Mouse (Mus musculus) megakaryocyte progenitor cell, adult 5-6 weeks (primary cell): Measurements from ENCODE around the gene Mei1. TPM values are rescaled to one million over a fixed set of nuclear protein-coding genes. Genes with fewer than 3 reads are reported as not detected.
"Not testable (repeated sequence)": the region's sequence is repeated elsewhere in the genome, so short reads cannot be mapped to it uniquely, and the experiment has no call there.

Experiments used
- ATAC-seq: replicated peaks from 2 replicates; pipeline ENCODE4 v1.8.0; 2016; ENCODE audit warnings: mild to moderate bottlenecking, moderate TSS enrichment, inconsistent platforms; ENCODE audit not compliant: poor library complexity
- total RNA-seq, 2 experiments: library from RNA; stranded (forward) in 1 of 2; stranded (reverse) in 1 of 2; fragments of 157-497, 149-512 nt in 1 of 2; fragments of 200-1000 nt in 1 of 2; gene quantifications; 2 replicates each; pipeline versions ENCODE4 v1.2.3 to v1.2.4; 2015 to 2017

The Mei1 gene
- total RNA-seq, 2 experiments from 2014 or later, result not detected

DNA sequence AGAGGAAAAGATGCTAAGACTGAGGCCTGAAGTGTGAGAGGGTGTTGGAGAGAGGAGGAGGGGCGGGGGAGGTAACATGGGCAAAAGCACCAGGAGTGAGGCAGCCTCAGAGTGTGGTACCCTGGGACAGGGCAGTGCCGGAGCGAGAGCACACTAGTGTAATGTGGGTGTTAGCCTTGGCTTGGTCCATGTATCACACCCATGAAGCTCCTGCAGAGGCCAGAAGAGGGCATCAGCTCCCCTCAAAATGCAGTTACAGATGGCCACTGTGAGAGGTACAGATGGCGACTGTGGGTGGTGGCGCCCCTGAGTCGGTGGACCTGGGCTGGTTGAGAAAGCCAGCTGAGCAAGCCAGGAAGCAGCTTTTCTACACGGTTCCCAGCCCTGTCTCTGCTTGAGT lies 11.4 kb downstream of the Mei1 start:
- ATAC-seq, result peak; percentile 90

DNA sequence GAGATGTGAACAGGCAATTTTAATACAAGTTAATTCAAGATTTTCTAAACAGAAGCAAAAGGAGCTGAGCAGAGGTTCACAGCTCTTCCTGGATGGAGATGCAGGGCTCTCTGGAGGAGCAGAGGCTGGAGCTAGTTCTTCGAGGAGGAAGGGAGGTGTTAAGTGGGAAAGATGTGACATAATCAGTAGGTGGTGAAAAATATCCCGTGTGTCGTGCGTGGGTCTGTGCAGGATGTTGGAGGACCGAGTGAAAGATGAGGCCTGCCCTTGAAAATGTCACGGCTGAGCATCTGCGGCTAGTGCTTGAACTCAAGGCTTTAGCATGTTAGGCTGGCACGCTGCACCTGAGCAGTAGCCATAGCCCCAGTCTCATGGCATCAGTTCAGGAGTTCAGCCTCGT lies 15.8 kb downstream of the Mei1 start:
- ATAC-seq, result no peak

DNA sequence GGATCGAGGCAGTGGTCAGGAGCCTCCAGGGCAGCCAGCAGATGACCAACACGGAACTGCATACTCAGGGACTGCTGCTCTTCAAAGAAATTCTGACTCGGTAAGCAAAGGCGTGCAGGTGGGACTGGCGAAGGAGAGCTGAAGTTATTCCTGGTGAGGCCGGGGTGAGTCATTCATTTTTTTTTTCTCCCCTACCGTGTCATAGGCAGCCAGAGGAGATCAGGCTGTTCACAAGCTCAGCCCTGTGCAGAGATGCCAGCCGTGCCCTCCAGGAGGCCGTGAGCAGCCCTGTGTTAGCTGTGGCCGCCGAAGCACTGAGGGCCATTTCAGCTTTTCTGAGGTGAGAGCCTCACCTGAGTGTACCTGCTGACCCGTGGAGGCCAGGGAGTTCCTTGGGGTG lies 16.3 kb downstream of the Mei1 start:
- no peak for ATAC-seq

DNA sequence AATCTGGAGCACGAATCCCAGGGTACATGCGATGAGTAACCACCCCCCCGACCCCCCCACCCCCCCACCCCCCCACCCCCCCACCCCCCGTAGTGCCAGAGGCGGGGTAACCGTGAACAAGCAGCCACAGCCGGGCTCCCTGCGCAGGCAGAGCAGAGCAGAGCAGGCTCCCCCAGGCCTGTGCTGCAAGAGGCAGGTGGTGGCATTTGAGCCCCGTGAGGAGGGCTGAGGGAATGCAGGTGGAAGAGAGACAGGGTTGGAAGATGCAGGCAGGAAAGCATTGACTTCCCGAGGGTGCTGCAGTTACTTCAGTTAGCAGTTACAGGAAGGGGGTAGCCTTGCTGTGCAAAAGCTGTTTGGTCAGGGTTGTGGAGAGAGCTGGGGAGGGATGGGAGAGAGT lies 17.5 kb downstream of the Mei1 start:
- ATAC-seq, result peak; percentile 50; the same call in 1 of the 2 replicates

DNA sequence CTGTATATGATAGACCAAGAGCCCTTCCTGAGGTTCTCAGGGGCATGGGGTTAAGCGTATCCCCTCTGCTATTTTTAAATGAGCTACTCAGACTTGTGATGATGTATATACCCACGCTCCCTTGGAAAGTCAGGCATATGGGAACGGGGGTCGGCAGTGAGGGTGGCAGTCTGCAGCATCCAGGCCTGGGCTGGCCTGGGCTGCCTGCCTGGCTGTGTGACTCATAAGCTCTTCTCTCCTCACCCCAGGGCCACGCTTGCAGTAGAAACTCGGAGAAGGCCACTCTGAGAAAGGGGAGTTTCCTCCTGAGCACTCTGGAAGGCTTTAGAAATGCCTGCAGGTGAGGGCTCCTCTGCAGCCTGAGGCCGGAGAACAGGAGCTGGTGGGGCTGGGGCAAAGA lies 21.3 kb downstream of the Mei1 start:
- no peak for ATAC-seq

DNA sequence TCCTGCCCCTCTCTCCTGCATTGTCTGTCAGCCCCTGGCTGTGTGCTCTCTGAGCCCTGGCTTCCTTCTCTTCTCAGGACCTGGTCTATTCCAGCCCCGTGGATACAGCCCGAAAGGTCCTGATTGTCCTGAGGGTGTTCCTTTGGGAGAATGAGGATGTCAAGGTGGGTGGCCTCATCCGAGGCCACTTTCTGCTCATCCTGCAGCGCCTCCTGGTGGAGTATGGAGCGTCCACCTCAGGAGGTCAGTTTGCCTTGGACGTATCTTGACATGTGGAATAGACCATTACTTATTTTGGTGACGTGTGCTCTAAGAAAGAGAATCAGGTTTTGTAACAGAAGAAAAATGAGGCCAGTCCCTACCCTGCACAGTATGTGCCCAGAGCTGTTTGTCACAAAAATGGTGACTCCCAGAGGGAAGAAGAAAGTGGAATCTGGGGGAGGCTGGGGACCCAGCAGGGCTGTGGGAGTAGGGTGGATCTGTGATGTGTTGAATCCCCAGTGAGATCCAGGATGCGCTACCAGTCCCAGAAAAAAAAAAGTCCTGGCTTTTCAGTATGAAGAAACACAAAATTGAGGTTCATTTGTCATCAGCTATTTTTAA lies 37.3 kb downstream of the Mei1 start:
- peak; percentile 52; the same call in 1 of the 2 replicates for ATAC-seq

DNA sequence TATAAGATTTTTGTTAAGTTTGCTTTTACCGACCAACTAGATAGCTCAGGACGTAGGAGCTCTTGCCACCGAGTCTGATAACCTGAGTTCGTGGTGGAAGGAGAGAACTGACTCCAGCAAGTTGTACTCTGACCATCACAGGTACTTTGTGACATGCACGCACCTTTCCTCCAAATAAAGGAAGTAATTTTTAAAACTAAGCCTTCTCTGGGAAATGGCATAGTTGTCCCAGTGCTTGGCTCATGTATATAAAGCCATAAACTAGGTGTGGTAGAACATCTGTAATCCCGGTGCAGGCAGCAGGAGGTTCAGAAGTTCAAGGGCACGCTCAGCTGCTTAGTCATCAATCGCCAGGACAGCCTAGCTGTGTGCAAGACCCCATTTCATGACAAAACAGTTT lies 50.7 kb downstream of the Mei1 start:
- no peak for ATAC-seq

DNA sequence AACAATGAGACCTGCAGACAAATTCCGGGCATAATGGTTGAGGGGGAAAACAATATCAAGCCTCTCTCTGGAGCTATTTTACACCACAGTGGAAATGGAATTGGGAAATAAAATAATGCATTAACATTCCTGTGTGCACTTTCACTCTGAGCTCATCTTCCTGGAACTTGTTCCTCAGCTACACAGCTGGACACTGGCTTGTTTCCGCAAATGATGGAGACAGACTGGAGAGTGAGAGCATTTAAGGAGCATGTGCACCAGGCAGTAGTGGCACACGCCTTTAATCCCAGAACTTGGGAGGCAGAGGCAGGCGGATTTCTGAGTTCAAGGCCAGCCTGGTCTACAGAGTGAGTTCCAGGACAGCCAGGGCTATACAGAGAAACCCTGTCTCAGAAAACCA lies 56.9 kb downstream of the Mei1 start:
- ATAC-seq, result not testable (repeated sequence)

DNA sequence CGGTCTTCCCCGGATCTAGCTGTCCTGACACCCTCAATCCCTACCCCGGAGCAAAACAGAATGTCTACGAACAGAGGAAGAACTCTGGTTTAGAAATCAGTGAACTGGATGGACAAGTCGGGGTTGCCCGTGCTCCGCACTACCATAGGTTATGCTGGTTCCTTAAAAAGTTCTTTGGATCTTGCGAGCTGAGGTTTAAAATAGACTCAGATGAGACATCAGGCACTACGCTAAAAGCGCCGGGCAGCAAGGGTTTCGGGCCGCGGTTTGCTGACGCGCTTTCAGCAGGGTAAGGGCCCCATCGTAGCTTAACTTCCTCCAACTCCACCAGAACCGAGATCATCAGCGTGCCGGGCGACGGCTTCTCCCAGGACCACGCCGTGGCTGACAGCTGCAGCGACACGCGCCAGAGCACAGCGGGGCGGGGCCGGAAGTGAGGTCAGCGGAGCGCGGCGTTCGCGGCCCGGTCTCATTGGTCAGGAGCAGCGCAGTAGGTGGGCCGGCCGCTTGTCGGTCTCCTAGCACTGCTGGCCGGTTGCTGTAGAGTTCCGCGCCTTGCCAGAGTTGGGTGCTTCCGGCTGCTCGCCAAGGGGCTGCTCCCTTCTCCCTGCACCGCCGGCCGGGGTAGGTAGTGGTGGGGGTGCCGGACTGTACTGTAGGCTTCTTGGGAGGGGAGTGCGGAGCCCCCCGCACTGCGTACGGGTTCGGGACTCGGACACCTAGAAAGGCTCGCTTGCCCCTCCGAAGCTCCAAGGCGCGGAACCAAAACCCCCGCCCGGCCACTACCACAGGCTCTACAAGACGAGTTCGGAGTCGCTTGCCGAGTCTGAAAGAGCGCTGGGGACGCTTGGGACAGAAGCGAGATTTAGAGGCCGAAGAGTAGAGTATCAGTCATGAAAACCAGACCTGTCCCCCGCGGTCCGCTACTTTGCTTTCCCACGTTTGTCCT lies 57.9 kb downstream of the Mei1 start, which contains the start of gene Ccdc134:
Gene Ccdc134 (plus strand): TSS at position 497 of the 949 bp plus-strand sequence.
- peak; percentile 98 for ATAC-seq

DNA sequence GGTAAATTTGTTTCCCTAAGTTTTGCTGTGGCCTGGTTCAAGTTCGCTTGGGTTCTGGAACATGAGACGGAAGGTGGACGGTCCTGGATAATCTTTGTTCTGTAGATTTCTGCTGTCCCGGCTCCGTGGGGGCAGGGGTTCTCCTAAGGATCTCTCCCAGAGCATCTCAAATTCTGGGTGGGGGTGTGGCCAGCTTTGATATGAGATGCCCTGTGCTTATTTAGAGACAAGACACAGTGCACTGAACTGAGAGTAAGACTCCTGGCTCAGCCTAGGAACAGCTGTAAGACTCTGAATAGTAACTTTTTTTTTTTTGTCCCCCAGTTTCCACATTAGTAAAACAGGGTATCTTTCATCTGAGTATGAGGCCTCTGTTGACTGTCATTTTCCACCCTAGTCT lies 58.6 kb downstream of the Mei1 start:
- ATAC-seq, result no peak

DNA sequence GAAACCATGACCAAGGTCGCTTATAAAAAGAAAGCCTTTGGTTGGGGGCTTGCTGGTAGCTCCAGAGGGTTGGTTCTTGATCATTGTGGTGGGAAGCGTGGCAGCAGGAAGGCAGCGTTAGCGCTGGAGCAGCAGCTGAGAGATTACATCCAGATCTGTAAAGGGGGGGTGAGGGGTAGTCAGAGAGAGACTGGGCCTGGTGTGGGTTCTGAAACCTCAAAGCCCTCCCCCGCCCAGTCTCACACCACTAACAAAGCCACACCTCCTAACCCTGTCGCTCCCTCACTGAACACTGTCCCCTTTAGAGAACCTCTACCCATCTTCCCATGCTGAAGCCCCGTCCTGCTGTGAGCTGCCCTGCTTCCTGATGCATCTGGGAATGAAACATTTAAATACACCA lies 60.8 kb downstream of the Mei1 start:
- peak; percentile 22 for ATAC-seq

DNA sequence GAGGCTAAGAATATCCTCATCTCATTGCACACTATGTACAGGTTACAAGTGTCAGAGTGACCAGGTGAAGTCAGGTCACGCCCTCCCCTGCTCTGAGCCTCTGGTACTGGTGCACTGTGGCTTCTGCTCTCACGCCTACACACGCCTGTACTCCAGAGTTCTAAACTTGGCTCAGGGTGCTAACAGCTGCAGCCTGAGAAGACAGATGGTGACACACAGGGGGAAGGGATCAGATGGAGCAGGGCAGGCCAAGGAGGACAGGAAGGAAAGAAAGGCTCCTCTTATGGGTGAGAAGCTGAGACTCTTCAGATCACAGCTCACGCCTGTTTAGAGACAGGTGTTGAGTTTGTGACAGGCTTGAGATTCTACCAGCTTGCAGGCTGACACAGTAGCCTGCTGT lies 65.6 kb downstream of the Mei1 start:
- ATAC-seq, result no peak

DNA sequence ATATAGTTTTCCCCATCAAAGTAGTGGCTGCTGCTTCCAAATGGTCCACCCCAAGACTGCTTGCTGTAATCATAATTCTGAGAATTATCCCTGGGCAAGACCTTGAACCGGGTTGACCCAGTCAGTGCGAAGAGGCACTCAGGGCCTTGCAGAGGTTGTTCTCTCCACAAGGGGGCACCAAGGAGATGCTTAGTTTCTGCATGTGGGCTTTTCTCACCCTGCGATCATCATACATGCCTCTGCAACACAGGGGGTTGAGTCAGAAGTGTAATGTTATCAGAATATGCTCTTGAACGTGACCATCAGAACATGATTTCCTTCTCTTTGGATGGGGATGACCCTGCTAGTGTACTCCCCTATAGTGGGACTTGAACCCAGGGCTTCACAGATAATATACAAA lies 68.8 kb downstream of the Mei1 start:
- ATAC-seq, result peak; percentile 96

DNA sequence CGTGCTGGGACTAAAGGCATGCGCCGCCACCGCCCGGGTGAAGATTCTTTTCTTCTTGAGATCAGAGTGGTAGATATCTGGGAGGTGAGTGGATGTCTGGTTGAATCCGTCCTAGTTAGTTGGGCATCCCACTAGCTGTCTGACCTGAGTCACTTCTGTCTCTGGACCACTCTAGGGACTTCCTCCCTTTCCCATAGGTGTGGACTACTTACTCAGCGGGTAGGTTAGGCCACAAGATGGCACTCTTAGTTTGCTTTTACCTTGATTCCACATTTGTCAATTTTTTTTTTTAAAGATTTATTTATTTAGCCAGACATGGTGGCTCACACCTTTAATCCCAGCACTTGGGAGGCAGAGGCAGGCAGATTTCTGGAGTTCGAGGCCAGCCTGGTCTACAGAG lies 69.4 kb downstream of the Mei1 start:
- ATAC-seq, result peak; percentile 53; the same call in 1 of the 2 replicates

DNA sequence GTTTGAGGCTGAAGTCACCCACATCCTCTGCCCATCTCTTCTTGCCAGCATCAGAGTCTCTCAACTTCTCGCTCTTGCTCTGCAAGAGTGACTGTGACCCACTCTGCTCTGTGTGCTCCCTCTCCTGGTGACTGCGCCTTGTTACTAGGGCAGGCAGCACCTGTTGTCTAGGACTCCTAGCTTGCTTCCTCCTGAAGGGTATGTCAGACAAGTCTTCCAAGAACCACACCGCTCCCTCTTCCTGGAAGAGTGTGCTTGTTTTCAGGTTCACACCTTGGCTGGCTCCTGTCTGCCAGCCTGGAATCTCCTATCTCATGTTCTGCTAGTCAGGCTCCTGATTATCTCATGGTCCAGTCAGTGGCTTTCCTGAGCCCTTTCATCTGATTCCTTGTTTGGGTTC lies 70.6 kb downstream of the Mei1 start:
- ATAC-seq, result no peak

DNA sequence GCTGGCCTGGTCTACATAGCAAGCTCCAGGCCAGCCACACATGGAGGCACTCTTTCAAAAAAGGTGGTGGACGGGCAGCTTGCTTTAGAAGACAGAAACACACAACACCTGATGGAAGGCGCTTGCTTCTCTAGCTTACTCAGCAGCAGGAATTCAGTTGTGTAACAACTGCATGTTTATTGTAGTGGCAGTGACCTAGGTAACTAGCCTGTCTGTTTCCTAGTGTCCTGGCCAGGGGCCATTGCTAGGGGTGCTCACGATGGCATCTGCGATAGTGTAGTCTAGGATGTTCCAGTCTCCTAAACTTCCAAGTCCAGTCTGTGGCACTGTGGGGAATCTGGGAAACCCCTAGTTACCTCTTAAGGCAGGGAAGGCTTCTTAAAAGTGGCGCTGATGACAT lies 74.4 kb downstream of the Mei1 start:
- ATAC-seq, result no peak

DNA sequence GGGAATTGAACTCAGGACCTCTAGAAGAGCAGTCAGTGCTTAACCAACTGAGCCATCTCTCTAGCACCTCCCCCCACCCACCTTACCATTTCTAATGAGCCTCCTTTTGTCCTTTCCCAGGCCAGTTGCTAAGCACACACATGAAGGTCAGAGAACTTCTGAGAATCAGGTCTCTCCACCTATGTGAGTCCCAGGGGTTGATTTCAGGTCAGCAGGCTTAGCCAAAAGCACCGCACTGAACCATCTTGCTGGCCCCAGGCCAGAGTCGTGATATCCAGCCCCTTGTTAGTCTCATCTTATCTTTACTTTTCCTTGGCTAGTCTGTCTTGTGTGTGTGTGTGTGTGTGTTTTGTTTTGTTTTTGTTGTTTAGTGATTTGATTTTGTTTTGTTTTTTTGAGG lies 75.6 kb downstream of the Mei1 start:
- no peak for ATAC-seq

DNA sequence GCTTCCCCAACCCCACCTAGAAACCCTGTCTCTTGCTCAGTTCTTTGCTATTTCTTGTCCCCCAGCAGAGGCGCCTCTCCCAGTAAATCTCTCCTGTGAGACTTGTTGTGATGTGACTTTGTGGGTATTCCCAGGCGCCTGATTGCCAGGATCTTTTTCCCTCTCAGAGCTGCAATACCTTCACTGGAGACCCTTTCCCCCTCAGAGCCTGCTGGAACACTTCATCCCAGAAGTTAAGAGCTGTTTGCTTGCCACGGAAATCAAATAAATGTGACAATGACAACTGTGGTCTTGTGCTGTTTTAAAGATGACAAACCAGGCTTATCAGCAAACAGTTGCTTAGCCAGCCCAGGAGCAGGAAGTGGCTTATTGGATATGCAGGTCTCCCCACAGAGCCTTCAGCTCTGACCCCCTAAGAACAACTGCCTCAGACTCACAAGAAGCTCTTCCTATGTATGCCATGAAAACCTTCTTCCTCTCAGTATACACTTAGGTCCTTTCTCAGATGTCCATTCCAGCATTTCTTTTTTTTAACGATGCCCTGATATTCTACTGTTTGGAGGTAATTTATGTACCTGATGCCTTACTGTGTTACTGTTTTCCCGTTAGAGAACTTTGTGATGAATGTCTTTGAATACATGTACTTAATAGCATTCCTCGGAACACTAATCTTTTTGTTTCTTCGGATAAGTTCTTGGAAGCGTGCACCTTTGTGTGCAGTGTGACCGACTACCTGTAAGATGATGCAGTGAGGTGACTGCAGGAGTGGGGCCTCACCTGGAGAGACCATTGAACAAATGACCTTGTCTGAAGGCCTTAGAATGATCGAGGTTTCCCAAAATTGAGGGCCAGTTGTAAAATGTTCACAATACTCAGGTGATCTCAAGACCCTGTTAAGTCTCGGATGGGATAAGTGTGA lies 76.3 kb downstream of the Mei1 start:
- ATAC-seq, result no peak

DNA sequence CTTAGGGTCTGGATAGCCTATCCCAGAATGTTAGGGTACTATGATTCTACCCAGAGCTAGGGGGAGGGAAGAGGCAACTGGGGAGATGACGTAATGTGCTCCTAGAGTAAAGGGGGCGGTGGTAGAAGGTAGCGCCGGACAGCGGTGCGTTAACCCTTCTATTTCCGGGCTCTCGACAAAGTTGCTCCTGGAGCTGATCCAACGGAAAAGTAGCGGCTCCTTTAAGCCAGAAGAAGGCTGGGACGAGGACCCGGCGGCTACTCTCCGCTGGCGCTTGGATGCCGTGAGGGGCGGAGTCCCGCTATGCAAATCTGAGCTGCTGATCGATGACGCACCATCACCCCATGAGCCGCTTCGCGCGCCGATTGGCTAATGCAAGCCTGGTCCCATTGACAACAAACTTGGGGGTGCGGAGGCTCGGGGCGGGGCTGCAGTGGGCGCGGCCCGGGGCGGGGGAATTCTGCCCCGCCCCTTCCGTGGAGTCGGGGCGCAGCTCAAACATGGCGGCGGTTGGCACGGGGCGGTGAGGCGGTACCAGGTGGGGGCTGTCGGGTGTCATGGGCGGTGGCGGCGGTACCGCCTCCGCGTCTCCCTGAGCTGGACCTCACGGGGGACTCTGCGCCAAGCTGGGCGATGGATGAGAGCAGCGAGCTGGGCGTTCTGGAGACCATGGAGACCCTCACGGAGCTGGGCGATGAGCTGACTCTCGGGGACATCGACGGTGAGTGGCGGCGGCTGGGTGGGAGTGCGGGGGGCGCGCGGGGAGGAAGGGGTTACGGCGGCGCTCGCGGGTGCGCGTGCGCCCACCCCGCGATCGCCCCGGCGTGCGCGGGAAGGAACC lies 77.2 kb downstream of the Mei1 start, which contains the start of gene Srebf2:
Gene Srebf2 (plus strand): TSS at position 412 of the 841 bp plus-strand sequence.
- ATAC-seq, result peak; percentile 91

DNA sequence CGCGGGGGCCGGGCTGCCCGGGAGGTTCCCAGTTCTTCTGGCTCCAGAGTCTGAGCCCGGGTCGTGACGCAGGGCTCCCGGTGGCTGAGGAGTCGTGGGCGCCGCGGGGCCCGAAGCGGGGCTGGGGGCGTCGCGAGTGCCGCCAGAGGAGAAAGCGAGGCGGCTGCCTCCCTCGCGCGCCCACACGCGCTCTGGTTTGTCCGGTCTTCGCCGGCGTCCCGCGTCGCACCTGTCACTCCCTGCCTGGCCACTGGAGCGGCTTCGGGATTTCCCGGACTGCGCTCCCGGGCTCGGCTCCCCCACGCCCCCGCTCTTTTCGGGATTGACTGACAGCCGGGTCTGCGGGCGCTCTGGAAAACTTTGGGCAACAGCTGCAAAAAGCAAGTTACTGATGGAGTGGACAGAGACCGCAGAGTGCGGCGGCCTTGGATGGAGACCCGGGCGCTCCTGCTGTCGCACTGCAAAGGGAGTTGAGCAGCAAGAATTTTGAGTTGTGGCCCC lies 77.9 kb downstream of the Mei1 start:
- ATAC-seq, result no peak
